Mouse (Mus musculus) midbrain, embryonic 15.5 days (tissue): ENCODE data around the gene Tfap2e. TPM values are rescaled to one million over a fixed set of nuclear protein-coding genes. Genes with fewer than 3 reads are reported as not detected.

Experiments used
- ATAC-seq: fragments of 200-750 bp; cut with Nextera tagmentation; replicated peaks from 2 replicates; pipeline ENCODE4 v1.8.0; 2017; ENCODE audit warnings: moderate TSS enrichment
- H3K27ac ChIP-seq: fragments of 300-500 bp; sonication (generic); 2 replicates; pipeline ENCODE4 v1.5.1; 2015; ENCODE audit warnings: mild to moderate bottlenecking, inconsistent platforms
- H3K27me3 ChIP-seq: fragments of 300-500 bp; sonication (generic); replicated peaks from 2 replicates; pipeline ENCODE4 v1.6.1; 2015; ENCODE audit warnings: inconsistent platforms
- H3K36me3 ChIP-seq: fragments of 300-500 bp; sonication (generic); replicated peaks from 2 replicates; pipeline ENCODE4 v1.6.1; 2015; ENCODE audit warnings: inconsistent platforms
- H3K4me1 ChIP-seq: fragments of 300-500 bp; sonication (generic); 2 replicates; pipeline ENCODE4 v1.6.1; 2015; ENCODE audit warnings: inconsistent platforms
- H3K4me2 ChIP-seq: fragments of 300-500 bp; sonication (generic); 2 replicates; pipeline ENCODE4 v1.6.1; 2015; ENCODE audit warnings: inconsistent platforms, mild to moderate bottlenecking, moderate library complexity
- H3K4me3 ChIP-seq: fragments of 300-500 bp; sonication (generic); 2 replicates; pipeline ENCODE4 v1.5.1; 2015; ENCODE audit warnings: mild to moderate bottlenecking, inconsistent platforms
- H3K9ac ChIP-seq: fragments of 300-500 bp; sonication (generic); 2 replicates; pipeline ENCODE4 v1.6.1; 2015; ENCODE audit warnings: mild to moderate bottlenecking, inconsistent platforms
- H3K9me3 ChIP-seq: fragments of 300-500 bp; sonication (generic); 2 replicates; pipeline ENCODE4 v1.6.1; 2016; ENCODE audit warnings: inconsistent platforms
- WGBS: fragments of 180-500 bp; shearing (Covaris S2); methylation state at CpG from one replicate; pipeline ENCODE4 v1.1.7; 2015; ENCODE audit warnings: mixed read lengths; 5-methylcytosine and 5-hydroxymethylcytosine counted together
- polyA plus RNA-seq: library from polyadenylated mRNA; unstranded; fragments of >200 nt; fragmentation: Nextera tagmentation; extraction: Ambion mirVana; gene quantifications from 2 replicates; pipeline ENCODE4 v1.2.1, GENCODE M21; 2015

Gene Tfap2e
- polyA plus RNA-seq, 1 experiment from 2014 or later = 0.93 TPM

- Histone ChIP-seq H3K4me2 (peak overlapping the region; percentile 78), H3K4me3 (peak overlapping the region; percentile 96), H3K9ac (no peak overlapping the region), H3K4me1 (peaks cover 58% of the 10 kb centered on the region), H3K9me3 (no peaks in the 10 kb centered on the region), H3K27me3 (no peaks in the 10 kb centered on the region), H3K36me3 (peaks cover 14% of the 10 kb centered on the region; the same call in 1 of the 2 replicates), H3K27ac (no peak overlapping the region)
- 54% methylated on average over 8 of the region's 8 CpGs for WGBS
- ATAC-seq = no peak
Observed at GRCm38 (mm10) chr4:126750863-126751555, 15.0 kb upstream of the Tfap2e start.

GRCm38 (mm10) chr4:126750046-126750683 is 14.1 kb upstream of the Tfap2e start:
- Histone ChIP-seq H3K4me2 (peak overlapping the region; percentile 78), H3K27ac (no peak overlapping the region), H3K4me3 (no peak overlapping the region), H3K9me3 (no peaks in the 10 kb centered on the region), H3K36me3 (peaks cover 19% of the 10 kb centered on the region), H3K4me1 (peaks cover 56% of the 10 kb centered on the region), H3K9ac (no peak overlapping the region), H3K27me3 (no peaks in the 10 kb centered on the region)
- no peak for ATAC-seq
- WGBS = 79% methylated on average over 26 of the region's 26 CpGs

GRCm38 (mm10) chr4:126749553-126749952 is 13.5 kb upstream of the Tfap2e start:
- no peaks in the 10 kb centered on the region for H3K9me3 ChIP-seq
- no peak overlapping the region for H3K27ac ChIP-seq
- 90% methylated on average over 11 of the region's 11 CpGs for whole genome bisulfite sequencing
- no peak overlapping the region for H3K9ac ChIP-seq
- no peak overlapping the region for H3K4me3 ChIP-seq
- H3K4me1 ChIP-seq = peaks cover 50% of the 10 kb centered on the region
- H3K27me3 ChIP-seq = peaks cover 5% of the 10 kb centered on the region
- peaks cover 25% of the 10 kb centered on the region for H3K36me3 ChIP-seq
- H3K4me2 ChIP-seq = peak overlapping the region; percentile 78
- ATAC-seq = no peak

DNA sequence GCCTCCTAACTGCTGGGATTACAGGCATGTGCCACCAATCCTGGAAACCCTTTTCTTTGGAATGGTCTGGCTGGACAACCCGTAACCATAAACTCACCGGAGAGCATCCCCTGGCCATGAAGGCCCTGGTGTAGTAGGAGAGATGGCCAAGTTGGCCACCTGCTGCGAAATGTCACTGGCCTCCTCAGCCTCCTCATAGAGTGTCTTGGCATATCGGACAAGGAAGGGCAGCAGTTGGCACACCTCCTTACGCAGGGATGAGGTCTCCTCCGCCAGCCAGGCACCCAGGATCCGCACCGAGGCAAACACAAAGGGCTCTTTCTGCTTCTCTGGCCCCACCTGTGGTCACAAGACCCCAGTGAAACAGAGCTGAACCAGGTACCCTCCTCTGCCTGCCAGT is 12.3 kb upstream of the Tfap2e start:
- H3K27ac ChIP-seq = no peak overlapping the region
- no peak overlapping the region for H3K9ac ChIP-seq
- H3K9me3 ChIP-seq = no peaks in the 10 kb centered on the region
- H3K4me3 ChIP-seq = no peak overlapping the region
- whole genome bisulfite sequencing = 92% methylated on average over 8 of the region's 8 CpGs
- H3K4me1 ChIP-seq = peaks cover 44% of the 10 kb centered on the region
- H3K27me3 ChIP-seq = peaks cover 12% of the 10 kb centered on the region
- no peak overlapping the region for H3K4me2 ChIP-seq
- H3K36me3 ChIP-seq = peaks cover 26% of the 10 kb centered on the region
- no peak for ATAC-seq

DNA sequence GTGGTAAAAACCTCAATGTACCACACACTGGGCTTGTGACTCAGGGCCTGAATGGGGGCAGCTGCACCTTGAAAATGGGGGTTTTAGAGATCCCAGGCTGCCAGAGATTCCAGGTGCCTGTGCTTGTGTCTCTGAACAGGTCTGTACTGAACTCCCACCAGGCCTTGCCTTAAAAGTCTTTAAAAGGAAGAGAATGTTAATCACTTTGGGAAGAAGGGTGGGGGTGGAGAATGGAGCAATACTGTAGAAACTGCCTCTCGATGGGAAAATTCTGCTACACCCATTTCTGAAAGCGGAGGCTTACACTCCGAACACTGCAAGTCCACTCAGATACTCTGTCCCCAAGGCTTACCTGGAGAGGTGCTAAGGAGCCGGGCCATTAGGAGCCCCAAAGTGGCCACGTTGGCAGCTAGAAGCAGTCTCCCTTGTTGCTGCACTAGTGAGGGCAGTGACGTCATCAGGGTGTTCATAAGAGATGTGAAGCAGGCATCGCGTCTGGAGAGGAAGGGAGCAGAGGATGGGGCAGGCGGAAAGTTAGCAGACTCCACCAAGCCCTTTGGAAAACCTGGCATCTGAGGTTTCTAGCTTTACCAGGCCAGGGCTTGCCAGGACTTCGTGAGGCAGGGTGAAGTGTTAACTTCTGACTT is 10.3 kb upstream of the Tfap2e start:
- no peak overlapping the region for H3K4me2 ChIP-seq
- H3K27me3 ChIP-seq = peaks cover 24% of the 10 kb centered on the region
- WGBS = 84% methylated on average over 10 of the region's 10 CpGs
- ATAC-seq = no peak
- H3K9ac ChIP-seq = no peak overlapping the region
- H3K27ac ChIP-seq = no peak overlapping the region
- peaks cover 26% of the 10 kb centered on the region for H3K36me3 ChIP-seq
- H3K4me1 ChIP-seq = peaks cover 31% of the 10 kb centered on the region
- H3K9me3 ChIP-seq = no peaks in the 10 kb centered on the region
- no peak overlapping the region for H3K4me3 ChIP-seq

GRCm38 (mm10) chr4:126745506-126746193 is 9.6 kb upstream of the Tfap2e start:
- peaks cover 24% of the 10 kb centered on the region for H3K27me3 ChIP-seq
- ATAC-seq = no peak
- H3K4me3 ChIP-seq = no peak overlapping the region
- no peaks in the 10 kb centered on the region for H3K9me3 ChIP-seq
- H3K27ac ChIP-seq = no peak overlapping the region
- 40% methylated on average over 13 of the region's 13 CpGs for WGBS
- no peak overlapping the region for H3K4me2 ChIP-seq
- peaks cover 26% of the 10 kb centered on the region for H3K36me3 ChIP-seq
- no peak overlapping the region for H3K9ac ChIP-seq
- peaks cover 24% of the 10 kb centered on the region for H3K4me1 ChIP-seq

DNA sequence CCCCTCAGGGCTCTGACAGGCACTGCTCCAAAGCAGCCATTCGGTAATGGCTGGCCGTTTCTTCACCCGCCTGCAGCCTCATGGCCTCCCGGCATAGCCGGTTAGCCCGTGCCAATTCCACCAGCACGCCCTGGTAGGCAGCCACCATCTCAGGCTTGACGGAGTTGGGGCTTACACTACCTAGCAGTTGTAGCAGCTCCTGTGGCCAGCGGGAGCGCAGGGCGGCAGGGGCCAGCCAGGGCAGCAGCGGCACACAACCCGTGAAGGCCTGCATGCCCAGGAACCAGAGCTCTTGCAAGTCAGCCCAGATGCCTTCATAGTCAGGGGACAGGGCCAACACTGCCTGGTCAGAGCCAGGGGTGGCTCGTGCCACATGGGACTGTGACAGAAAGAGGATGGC is 8.8 kb upstream of the Tfap2e start:
- Histone ChIP-seq H3K4me1 (peaks cover 16% of the 10 kb centered on the region), H3K27ac (no peak overlapping the region), H3K36me3 (peaks cover 21% of the 10 kb centered on the region), H3K4me3 (no peak overlapping the region), H3K9ac (no peak overlapping the region), H3K9me3 (no peaks in the 10 kb centered on the region), H3K27me3 (peaks cover 25% of the 10 kb centered on the region), H3K4me2 (no peak overlapping the region)
- 90% methylated on average over 14 of the region's 14 CpGs for WGBS
- ATAC-seq = no peak

GRCm38 (mm10) chr4:126743713-126744112 is 7.7 kb upstream of the Tfap2e start:
- H3K4me3 ChIP-seq = no peak overlapping the region
- H3K27ac ChIP-seq = no peak overlapping the region
- no peak for ATAC-seq
- WGBS = 9% methylated on average over 11 of the region's 11 CpGs
- H3K4me1 ChIP-seq = peaks cover 5% of the 10 kb centered on the region
- peaks cover 36% of the 10 kb centered on the region for H3K27me3 ChIP-seq
- H3K9ac ChIP-seq = no peak overlapping the region
- no peaks in the 10 kb centered on the region for H3K9me3 ChIP-seq
- H3K36me3 ChIP-seq = peaks cover 20% of the 10 kb centered on the region
- no peak overlapping the region for H3K4me2 ChIP-seq

DNA sequence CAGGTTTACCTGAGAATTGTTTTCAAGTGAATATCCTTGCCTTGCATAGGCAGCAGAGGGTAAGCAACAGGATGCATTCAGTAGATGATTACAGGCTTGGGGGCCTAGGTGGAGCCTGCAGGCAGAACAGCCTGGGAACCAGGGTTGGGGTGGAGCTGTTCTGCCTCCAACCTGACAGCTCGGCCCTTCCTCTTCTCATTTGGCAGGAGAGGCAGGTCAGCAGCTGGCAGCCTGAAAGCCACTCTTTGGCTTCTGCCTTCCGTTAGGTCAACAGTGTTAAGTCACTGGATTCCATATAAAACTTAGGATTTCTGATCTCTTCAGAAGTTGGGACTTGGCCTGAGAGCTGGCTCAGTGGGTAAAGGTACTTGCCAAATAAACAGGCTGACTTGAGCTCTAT is 6.9 kb upstream of the Tfap2e start:
- no peak overlapping the region for H3K4me3 ChIP-seq
- no peak for ATAC-seq
- H3K27me3 ChIP-seq = peaks cover 43% of the 10 kb centered on the region
- H3K9me3 ChIP-seq = no peaks in the 10 kb centered on the region
- H3K4me2 ChIP-seq = no peak overlapping the region
- H3K36me3 ChIP-seq = peaks cover 20% of the 10 kb centered on the region
- no peak overlapping the region for H3K9ac ChIP-seq
- H3K27ac ChIP-seq = no peak overlapping the region
- WGBS = 60% methylated on average over 2 of the region's 2 CpGs
- no peaks in the 10 kb centered on the region for H3K4me1 ChIP-seq

DNA sequence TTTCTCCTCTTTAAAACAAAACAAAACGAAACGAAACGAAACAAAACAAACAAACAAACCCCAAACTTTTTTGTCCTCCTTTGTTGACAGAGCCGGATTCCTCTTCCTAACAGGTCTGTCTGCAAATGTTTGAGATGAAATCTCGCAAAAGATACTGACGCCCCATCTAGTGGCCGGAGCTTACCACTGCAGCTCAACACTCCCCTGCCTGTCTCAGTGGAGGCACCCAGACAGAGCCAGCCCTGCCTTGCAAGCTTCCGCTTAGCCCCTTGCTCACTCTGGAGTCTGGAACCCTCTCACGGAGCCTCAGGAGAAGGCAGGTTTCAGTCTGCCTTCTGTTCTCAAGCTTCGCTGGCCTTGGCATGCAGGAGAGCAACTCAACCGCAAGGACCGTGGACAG is 5.4 kb upstream of the Tfap2e start:
- H3K9ac ChIP-seq = no peak overlapping the region
- WGBS = 4% methylated on average over 12 of the region's 12 CpGs
- H3K27ac ChIP-seq = no peak overlapping the region
- 0 out of 2 replicates have a peak overlapping the region, but pooled peaks have one; percentile 13 for H3K4me2 ChIP-seq
- peaks cover 16% of the 10 kb centered on the region for H3K36me3 ChIP-seq
- ATAC-seq = peak; percentile 62; the same call in 1 of the 2 replicates
- H3K4me1 ChIP-seq = peaks cover under 1% of the 10 kb centered on the region; the same call in 1 of the 2 replicates
- H3K27me3 ChIP-seq = peaks cover 58% of the 10 kb centered on the region
- no peak overlapping the region for H3K4me3 ChIP-seq
- no peaks in the 10 kb centered on the region for H3K9me3 ChIP-seq

GRCm38 (mm10) chr4:126739966-126740676 is 4.1 kb upstream of the Tfap2e start:
- no peak overlapping the region for H3K4me2 ChIP-seq
- H3K36me3 ChIP-seq = peaks cover 7% of the 10 kb centered on the region
- 16% methylated on average over 10 of the region's 10 CpGs for WGBS
- ATAC-seq = no peak
- H3K9ac ChIP-seq = no peak overlapping the region
- H3K27ac ChIP-seq = no peak overlapping the region
- H3K4me1 ChIP-seq = peaks cover 14% of the 10 kb centered on the region
- peaks cover 72% of the 10 kb centered on the region for H3K27me3 ChIP-seq
- H3K9me3 ChIP-seq = no peaks in the 10 kb centered on the region
- H3K4me3 ChIP-seq = no peak overlapping the region
